Mouse (Mus musculus): ENCODE results near the gene Pdcd1lg2. TPM values are rescaled to one million over a fixed set of nuclear protein-coding genes. Genes with fewer than 3 reads are reported as not detected.
A peak's percentile ranks its signal among the peaks of the same experiment; 100 is the strongest.

The Pdcd1lg2 gene
- total RNA-seq, 1 experiment from 2014 or later: 3.8 TPM

DNA sequence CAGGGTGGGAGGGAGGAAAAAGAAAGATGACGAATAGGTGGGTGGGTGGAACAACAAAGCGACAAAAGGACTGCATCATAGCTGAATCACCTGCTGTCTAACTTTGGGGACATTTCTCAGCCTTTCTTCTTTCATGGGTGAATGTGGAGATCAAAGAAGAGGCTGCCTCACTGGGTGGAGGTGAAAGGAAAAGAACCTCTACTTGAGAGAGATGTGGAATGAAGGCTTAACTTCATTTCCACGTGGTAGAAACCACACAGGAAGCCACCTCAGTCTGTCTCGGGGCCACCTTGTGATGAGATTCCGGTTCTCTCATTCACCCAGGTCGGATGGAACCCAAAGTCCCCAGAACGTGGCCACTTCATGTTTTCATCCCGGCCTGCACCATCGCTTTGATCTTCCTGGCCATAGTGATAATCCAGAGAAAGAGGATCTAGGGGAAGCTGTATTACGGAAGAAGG is 43.5 kb downstream of the Pdcd1lg2 start:
- ATAC-seq (replicated peaks; ENCODE audit: insufficient number of reproducible peaks, low FRiP score, low TSS enrichment, poor library complexity, severe bottlenecking): peak; percentile 66

DNA sequence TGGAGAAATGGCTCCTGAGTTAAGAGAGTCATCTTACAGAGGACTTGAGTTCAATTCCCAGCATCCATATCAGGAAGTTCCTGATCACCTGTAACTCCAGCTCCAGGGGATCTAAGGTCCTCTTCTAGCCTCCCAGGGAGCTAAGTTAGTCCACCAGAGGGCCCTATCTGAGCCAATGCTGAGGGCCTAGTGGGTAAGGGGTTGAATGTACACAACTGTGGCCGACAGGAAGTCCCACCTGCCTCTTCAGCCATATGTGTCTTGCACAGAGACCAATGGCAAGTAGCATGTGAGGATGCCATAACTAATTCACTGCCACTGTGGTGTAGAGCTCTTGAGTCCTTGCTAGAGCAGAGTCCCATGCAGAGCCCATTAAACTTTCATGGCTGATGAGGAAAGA is 44.4 kb downstream of the Pdcd1lg2 start:
- ATAC-seq (replicated peaks; ENCODE audit: insufficient number of reproducible peaks, low FRiP score, low TSS enrichment, poor library complexity, severe bottlenecking): no peak

DNA sequence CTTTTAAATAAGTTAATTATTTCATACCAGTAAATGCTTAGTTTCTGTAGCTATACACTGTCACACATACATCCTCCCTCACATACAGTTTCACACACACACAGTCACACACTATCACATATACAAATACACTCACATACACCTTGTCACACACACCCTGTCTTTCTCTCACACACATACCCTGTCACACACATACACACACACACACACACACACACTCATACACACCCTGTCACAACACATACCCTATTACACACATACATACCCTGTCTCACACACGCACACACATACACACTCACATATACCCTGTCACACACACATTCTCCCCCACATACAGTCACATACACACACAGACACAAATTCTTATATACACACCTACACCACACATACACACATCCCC is 47.3 kb downstream of the Pdcd1lg2 start:
- no peak for ATAC-seq (replicated peaks; ENCODE audit: insufficient number of reproducible peaks, low FRiP score, low TSS enrichment, poor library complexity, severe bottlenecking)

DNA sequence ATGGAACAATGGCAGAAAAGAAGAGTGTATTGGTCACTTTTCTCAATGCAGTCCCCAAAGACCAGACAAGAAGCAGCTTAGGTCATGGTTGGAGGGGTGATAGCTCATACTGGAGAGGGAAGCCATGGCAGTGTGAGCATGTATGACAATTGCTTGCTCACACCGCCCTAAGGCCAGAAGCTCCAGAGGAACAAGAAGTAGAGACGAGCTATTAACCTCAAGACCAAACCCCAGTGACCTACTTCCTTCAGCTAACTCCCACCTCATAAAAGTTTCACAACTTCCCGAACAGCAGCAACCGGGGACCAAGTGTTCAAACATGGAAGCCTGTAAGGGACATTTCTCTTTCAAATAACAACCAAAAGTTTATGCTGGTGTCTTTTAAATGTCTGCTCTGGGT is 51.7 kb downstream of the Pdcd1lg2 start:
- ATAC-seq (replicated peaks; ENCODE audit: insufficient number of reproducible peaks, low FRiP score, low TSS enrichment, poor library complexity, severe bottlenecking): peak; percentile 68

DNA sequence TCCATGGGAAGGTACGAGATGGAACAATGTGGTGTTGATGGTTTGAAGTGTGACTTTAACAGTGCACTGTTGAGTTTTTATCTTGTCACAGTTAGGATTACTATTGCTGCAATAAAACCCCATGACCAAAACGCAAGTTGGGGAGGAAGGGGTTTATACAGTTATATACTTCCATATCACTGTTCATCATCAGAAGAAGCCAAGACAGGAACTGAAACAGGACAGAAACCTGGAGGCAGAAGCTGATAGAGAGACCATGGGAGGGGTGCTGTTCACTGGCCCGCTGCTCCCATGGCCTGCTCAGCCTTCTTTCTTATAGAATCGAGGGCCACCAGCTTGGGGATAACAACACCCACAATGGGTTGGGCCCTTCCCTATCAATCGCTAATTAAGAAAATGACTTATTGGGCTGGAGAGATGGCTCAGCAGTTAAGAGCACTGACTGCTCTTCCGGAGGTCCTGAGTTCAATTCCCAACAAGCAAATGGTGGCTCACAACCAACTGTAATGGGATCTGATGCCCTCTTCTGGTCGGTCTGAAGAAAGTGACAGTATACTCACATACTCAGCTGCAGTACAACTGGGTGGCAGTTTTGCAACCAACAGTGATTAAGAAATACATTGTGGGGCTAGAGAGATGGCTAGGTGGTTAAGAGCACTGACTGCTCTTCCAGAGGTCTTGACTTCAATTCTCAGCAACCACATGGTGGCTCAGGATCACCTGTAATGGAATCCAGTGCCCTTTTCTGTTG is 53.1 kb downstream of the Pdcd1lg2 start:
- no peak; the same call in 1 of the 2 replicates for ATAC-seq (replicated peaks; ENCODE audit: insufficient number of reproducible peaks, low FRiP score, low TSS enrichment, poor library complexity, severe bottlenecking)

DNA sequence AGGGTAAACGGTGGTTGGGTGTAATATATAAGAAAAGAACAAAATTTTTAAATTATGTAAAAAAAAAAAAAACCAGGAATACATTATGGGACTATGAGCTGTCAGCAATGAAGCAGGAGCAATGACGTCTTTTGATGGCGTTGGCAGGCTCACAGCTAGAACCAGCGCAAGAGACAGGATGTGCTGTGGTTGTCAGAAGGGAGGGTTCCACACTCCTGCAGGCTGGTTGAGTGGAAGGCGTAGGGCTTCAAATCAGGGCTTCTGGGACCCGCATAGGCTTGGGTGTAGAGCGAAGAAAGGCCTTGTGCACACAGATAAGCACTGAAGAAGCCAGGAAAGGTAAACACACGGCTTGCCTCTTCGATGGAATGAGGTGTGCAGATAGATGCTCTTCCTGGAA is 56.1 kb downstream of the Pdcd1lg2 start:
- no peak for ATAC-seq (replicated peaks; ENCODE audit: insufficient number of reproducible peaks, low FRiP score, low TSS enrichment, poor library complexity, severe bottlenecking)

DNA sequence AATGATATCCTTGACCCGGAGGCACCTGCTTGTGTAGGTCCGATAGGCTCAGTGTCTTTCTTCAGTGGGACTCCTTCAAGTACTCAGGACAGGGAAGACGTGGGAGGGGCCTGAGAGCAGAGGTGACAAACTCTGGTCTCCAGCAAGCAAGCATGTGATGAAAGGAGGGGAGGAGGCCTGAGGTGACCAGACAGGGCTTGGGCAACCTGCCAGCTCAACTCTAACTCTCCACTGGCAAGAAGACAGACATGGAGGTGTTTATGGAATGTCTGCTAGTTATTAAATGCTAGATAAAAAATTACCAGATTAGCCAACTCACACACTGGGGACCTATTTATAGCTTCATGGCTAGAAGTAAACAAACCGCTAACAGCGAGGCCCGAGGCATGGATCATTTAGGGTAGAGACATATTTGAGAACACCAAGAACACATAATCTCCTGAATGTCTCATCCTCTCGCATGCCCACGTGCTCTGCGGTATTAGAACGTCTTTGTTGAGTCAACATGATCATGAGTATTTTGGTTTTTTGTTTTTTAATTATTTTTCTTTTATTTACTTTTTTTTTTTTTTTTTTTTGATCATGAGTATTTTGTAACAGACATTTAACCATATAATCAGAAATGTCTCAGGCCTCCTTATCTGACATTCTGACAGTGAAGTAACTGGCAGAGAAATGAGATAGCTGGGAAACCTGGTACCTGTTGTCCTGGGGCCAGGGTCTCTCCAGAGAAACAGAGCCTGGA is 58.4 kb downstream of the Pdcd1lg2 start:
- ATAC-seq (replicated peaks; ENCODE audit: insufficient number of reproducible peaks, low FRiP score, low TSS enrichment, poor library complexity, severe bottlenecking): no peak

DNA sequence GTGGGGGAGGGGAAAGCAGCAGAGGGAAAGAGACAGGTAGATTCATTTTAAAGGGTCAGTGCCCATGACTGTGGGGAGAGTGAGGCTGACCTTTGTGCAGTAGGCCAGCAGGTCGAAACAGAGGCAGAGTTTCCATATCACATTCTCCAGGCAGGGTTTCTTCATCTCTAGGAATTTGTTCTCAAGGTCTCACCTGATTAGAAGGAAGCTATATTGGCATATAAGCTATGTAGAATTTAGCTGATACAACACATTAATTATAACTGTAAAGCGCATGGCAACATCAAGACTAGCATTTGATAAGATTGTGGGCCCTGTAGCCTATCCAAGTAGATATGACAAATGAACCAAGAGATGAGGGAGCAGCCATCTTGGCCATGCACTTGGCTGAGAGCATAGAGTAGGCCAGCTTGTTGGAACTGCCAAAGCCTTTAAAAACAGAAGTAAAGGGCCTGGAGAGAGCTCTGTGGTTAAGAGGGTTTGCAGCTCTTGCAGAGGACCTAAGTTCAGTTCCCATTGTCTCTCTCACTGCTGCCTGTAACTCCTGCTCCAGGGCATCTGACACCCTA is 59.1 kb downstream of the Pdcd1lg2 start:
- peak; percentile 37; the same call in 1 of the 2 replicates for ATAC-seq (replicated peaks; ENCODE audit: insufficient number of reproducible peaks, low FRiP score, low TSS enrichment, poor library complexity, severe bottlenecking)

DNA sequence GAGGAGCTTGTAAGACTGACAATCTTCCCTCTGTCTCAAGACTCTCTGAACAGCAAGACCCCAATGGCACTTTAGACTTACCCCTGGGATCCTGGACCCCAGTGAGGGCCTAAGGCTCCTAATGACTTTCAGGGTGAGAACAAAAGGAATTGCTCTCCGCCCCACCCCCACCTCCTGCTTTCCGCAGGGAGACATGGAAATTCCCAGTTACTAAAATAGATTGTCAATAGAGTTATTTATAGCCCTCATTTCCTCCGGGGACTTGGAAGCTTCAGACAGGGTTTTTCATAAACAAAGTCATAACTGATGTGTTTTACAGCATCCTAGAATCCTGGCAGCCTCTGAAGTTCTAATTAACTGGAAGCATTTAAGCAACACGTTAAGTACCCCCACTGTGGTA is 59.9 kb downstream of the Pdcd1lg2 start:
- ATAC-seq (replicated peaks; ENCODE audit: insufficient number of reproducible peaks, low FRiP score, low TSS enrichment, poor library complexity, severe bottlenecking): no peak

DNA sequence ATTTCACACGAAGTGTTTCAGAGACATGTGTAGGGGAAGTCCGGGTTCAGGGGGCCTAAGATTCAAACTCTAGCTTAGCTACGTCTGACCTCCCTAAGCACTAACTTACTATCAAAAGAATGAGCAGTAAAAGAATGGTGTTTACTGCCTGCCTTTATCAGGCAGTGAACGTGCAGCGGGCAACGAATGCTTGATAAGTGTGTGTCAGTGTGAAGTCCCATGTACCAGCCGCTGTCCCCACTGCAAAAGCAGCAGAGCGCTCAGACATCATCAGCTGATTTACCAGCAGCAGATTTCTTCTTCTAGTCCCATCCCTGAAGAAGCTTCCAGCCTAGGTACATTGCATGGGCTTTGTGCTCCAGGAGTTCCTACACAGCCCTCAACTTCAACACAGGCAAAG is 61.7 kb downstream of the Pdcd1lg2 start:
- ATAC-seq (replicated peaks; ENCODE audit: insufficient number of reproducible peaks, low FRiP score, low TSS enrichment, poor library complexity, severe bottlenecking): no peak

DNA sequence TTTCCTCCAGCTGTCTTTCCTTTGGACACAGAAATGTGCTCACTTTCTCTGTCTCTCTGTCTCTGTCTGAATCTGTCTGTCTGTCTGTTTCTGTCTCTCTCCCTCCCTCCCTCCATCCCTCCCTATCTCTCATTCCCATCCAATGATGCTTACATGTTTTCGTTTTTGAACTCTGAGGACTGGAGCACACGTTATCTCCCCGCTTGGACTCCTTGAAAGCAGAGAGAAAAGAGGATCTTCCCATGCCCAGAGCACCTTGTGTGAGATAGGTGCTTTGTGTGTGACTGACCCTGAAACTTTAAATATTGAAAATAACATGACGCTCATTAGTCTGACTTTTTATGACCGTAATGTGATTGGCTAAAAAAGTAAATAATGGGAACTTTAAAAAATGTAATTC is 62.2 kb downstream of the Pdcd1lg2 start:
- no peak for ATAC-seq (replicated peaks; ENCODE audit: insufficient number of reproducible peaks, low FRiP score, low TSS enrichment, poor library complexity, severe bottlenecking)

DNA sequence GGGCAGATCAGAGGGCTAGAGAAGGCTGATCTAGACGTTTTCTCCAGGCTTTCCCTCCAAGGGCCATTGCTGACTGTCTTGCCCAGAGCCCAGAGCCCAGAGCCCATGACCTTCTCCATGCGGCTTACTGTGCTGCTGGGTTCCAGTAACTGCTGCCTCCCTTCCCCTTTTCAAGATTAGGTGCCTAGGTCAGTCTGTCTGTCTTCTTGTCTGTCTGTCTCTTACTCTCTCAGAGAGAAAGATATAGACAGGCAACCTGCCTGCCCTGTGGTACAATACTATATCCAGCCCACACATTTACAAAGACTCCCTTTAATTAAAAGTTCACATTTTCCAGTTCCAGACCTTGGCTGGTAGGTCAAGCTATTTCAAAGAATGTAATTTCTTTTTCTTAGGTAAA is 64.1 kb downstream of the Pdcd1lg2 start:
- no peak for ATAC-seq (replicated peaks; ENCODE audit: insufficient number of reproducible peaks, low FRiP score, low TSS enrichment, poor library complexity, severe bottlenecking)

DNA sequence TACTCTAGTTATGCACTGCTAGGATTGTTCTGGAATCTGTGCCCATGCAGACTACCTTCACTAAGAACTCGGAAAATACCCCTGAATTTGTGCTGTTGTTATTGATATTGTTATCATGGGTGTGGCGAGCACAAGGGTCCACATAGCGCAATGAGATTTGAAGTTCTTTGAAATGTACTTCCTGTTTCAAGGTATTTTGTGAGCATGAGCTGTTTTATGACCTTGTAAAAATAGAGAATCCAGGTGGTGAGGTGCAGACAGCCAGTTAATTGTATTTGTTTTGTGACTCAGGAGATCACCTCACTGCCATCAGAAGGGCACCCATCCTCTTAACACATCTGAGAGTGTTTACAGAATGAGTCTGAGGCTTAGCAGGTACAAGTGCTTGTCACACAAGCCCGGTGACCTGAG is 64.5 kb downstream of the Pdcd1lg2 start:
- ATAC-seq (replicated peaks; ENCODE audit: insufficient number of reproducible peaks, low FRiP score, low TSS enrichment, poor library complexity, severe bottlenecking): no peak

DNA sequence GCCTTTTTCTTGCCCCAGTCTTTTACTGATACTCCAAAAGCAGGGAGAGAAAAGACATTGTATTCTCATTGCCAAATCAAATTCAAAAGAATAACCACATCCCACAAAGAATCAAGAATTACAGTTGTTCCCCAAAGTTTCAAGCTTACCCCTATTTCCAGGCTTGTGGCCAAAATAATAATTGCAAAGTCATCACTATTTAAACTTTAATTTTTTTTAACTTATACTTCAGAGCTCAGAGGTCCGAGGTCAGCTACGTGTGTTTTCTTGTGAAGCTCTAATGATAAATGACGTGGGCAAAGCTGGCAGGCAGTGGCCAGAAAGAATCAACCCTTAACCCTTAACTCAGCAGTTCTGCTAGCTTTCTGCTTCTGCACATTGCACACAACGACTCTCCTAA is 67.9 kb downstream of the Pdcd1lg2 start:
- ATAC-seq (replicated peaks; ENCODE audit: insufficient number of reproducible peaks, low FRiP score, low TSS enrichment, poor library complexity, severe bottlenecking): no peak

DNA sequence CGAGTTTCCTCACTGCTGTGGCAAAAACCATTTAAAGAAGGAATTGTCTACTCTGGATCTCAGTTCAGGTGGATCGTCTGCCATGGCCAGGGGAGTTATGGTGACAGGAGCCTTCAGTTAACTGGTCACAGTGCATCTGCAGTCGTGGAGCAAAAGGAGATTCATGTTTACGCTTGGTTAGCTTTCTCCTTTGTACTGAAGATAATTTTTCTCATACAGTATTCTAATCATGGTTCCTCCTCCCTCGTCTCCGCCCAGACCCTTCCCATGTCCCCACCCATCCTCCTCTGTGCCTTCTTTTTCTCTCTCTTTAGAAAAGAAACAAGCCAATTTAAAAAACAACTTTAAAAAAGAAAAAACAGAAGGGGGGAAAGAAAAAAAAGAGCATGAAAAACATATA is 70.9 kb downstream of the Pdcd1lg2 start:
- ATAC-seq (replicated peaks; ENCODE audit: insufficient number of reproducible peaks, low FRiP score, low TSS enrichment, poor library complexity, severe bottlenecking): no peak

DNA sequence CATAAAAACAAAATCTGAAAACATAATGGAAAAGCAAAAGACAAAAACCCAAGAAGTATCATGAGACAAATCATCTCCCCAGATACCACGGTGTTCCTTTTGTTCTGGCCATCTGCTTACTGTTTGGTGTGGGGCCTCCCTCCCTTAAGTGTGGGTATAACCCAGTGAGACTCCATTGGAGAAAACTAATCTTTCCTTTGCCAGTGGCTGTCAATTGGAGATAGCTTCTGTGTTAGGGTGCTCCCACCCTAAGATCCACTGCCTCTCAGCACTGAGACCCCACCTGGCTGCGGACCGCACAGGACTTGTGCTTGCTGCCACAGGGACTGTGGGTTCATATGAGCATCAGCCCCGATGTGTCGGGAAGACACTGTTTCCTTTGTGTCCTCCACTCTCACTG is 71.4 kb downstream of the Pdcd1lg2 start:
- no peak for ATAC-seq (replicated peaks; ENCODE audit: insufficient number of reproducible peaks, low FRiP score, low TSS enrichment, poor library complexity, severe bottlenecking)

DNA sequence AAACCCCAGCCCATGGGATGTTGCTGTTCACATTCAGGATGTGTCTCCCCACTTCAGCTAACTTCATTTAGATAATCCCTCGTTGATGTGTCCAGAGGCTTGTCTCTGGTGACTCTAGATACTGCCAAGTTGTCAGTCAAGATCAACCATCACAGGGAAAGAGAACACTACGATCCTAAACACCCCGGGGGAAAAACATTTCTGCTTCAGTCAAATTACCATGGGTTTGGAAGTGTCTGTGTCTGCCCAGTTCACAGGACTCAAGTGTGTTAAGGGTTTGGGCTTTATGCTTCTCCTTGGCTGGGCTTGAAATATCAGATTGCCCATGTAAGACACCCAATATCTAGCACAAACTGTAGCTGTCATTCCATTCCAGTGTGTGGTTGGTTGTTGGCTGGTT is 71.9 kb downstream of the Pdcd1lg2 start:
- no peak for ATAC-seq (replicated peaks; ENCODE audit: insufficient number of reproducible peaks, low FRiP score, low TSS enrichment, poor library complexity, severe bottlenecking)

DNA sequence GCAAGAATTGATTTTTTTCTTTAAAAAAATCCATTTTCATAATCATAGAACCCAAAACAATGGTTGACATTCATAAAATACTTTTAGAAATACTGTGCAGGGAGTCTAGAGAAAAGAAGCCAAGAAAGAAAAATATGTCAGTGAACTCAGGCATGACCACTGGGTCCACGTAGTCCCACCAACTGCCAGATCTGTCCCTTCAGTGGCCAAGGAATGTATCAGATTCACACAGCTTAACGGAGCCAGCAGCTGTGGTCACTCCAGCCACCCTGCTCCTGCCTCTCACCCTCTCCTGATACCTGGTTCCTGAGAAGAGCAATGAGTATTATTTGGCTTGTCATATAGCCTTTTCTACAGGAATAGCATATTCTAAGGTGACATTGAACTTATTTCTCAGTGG is 72.7 kb downstream of the Pdcd1lg2 start:
- ATAC-seq (replicated peaks; ENCODE audit: insufficient number of reproducible peaks, low FRiP score, low TSS enrichment, poor library complexity, severe bottlenecking): no peak

DNA sequence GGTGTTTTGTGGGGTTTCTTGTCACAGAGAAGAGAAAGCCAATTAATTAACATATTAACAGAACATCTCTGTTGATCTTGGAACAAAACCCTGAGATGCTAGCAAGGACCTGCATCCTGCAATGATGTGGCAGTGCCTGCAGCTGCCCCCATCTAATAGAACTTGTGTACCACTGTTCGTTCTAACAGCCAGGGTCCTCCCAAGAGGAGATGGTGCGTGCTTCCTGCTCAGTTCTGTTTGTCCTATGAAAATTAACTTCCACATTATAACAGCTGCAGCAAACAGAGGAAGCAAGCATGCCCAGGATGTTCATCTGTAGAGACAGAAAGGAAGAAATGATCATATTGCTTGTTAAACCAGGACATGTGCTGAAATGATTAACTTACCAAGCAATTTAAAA is 73.8 kb downstream of the Pdcd1lg2 start:
- no peak for ATAC-seq (replicated peaks; ENCODE audit: insufficient number of reproducible peaks, low FRiP score, low TSS enrichment, poor library complexity, severe bottlenecking)

All from monocyte, adult 5-6 weeks (primary cell).